Mouse (Mus musculus) C2C12 (cell line): ENCODE results near the gene Hmox1.

Experiments
- CEBPB ChIP-seq: IDR thresholded peaks from one replicate; pipeline ENCODE4 v1.6.1; 2011; ENCODE audit warnings: low read depth, mild to moderate bottlenecking, control low read depth, moderate library complexity
- CTCF ChIP-seq: IDR thresholded peaks from one replicate; pipeline ENCODE4 v1.5.1; 2011; ENCODE audit not compliant: control insufficient read depth, insufficient read depth, insufficient read length
- USF1 ChIP-seq: IDR thresholded peaks from one replicate; pipeline ENCODE4 v1.6.1; 2011; ENCODE audit warnings: low read depth, mild to moderate bottlenecking, control low read depth, moderate library complexity

GRCm38 (mm10) chr8:75082181-75082805, 11.1 kb upstream of the Hmox1 start:
- no peak for TF ChIP-seq USF1
- no peak for TF ChIP-seq CTCF
- TF ChIP-seq CEBPB = no peak
